Mouse (Mus musculus) forebrain, embryonic 16.5 days (tissue): ENCODE results near the gene Farsb. TPM values are rescaled to one million over a fixed set of nuclear protein-coding genes. Genes with fewer than 3 reads are reported as not detected.

Experiments
- ATAC-seq: fragments of 200-750 bp; cut with Nextera tagmentation; 2 replicates; pipeline ENCODE4 v1.8.0; 2017; ENCODE audit warnings: mild to moderate bottlenecking, moderate library complexity
- H3K27ac ChIP-seq: fragments of 300-500 bp; sonication (generic); 2 replicates; pipeline ENCODE4 v1.5.1; 2014; ENCODE audit warnings: low read length, control low read depth
- H3K27me3 ChIP-seq: fragments of 300-500 bp; sonication (generic); replicated peaks from 2 replicates; pipeline ENCODE4 v1.6.1; 2014; ENCODE audit warnings: low read length; ENCODE audit not compliant: control insufficient read depth, insufficient read depth
- H3K36me3 ChIP-seq: fragments of 300-500 bp; sonication (generic); 2 replicates; pipeline ENCODE4 v1.6.1; 2014; ENCODE audit not compliant: control insufficient read depth, insufficient read depth
- H3K4me1 ChIP-seq: fragments of 300-500 bp; sonication (generic); replicated peaks from 2 replicates; pipeline ENCODE4 v1.6.1; 2014; ENCODE audit warnings: low read length; ENCODE audit not compliant: control insufficient read depth, insufficient read depth
- H3K4me2 ChIP-seq: fragments of 300-500 bp; sonication (generic); 2 replicates; pipeline ENCODE4 v1.6.1; 2014; ENCODE audit warnings: mild to moderate bottlenecking, low read length, control low read depth
- H3K4me3 ChIP-seq: fragments of 300-500 bp; sonication (generic); replicated peaks from 2 replicates; pipeline ENCODE4 v1.5.1; 2014; ENCODE audit warnings: mild to moderate bottlenecking, low read length, control low read depth
- H3K9ac ChIP-seq: fragments of 300-500 bp; sonication (generic); replicated peaks from 2 replicates; pipeline ENCODE4 v1.6.1; 2014; ENCODE audit warnings: low read depth, low read length, control low read depth
- H3K9me3 ChIP-seq: fragments of 300-500 bp; sonication (generic); 2 replicates; pipeline ENCODE4 v1.6.1; 2016; ENCODE audit warnings: low read length; ENCODE audit not compliant: control insufficient read depth
- WGBS: fragments of 180-500 bp; shearing (Covaris S2); extraction: QIAGEN DNeasy Blood & Tissue Kit; methylation state at CpG from one replicate; pipeline ENCODE4 v1.1.7; 2014; 5-methylcytosine and 5-hydroxymethylcytosine counted together
- polyA plus RNA-seq: library from polyadenylated mRNA; unstranded; fragments of >200 nt; fragmentation: Nextera tagmentation; extraction: Ambion mirVana; gene quantifications from 2 replicates; pipeline ENCODE4 v1.2.1, GENCODE M21; 2015

Gene Farsb
- polyA plus RNA-seq, 1 experiment from 2014 or later = 168 TPM

DNA sequence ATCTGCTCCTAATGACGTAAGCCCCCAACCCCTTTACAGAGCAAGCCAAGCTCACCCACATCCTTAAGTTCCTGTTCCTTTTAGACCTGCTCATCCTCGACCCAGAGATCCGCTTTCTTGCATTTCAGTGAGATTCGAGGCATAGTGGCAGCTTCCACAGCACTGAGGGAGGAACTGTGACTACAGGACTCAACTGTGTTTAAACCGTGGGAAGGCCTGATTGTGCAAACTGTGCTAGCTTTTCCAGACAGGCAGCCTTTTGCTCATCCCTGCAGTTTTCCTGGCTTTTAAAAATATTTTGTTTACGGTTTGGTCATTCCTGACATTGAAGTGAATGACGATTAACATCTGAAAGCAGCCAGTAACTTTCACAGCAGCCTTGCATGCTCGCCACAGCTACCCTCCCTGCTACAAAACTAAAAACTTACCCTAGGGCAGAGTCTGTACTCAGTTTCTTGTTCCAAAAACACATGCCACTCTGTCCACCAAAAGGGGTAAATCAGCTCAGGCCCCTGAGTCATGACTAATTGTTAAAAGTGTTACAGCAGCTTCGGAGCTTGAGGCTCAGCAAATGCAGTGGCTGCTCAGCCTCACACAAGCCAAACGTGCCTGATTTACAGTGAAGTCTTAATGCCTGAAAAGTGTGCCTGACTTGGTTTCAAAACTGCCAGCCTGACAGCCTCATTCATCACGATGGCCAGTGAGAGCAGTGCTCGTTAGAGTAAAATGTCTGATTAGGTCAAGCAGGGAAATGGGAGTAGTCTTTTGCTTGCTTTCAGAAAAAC lies 37.4 kb downstream of the Farsb start:
- H3K9ac ChIP-seq = no peak overlapping the region
- H3K27me3 ChIP-seq = no peaks in the 10 kb centered on the region
- no peak overlapping the region for H3K27ac ChIP-seq
- H3K36me3 ChIP-seq = peaks cover 20% of the 10 kb centered on the region
- no peaks in the 10 kb centered on the region for H3K4me1 ChIP-seq
- no peak overlapping the region for H3K4me3 ChIP-seq
- peak; percentile 66 for ATAC-seq
- H3K4me2 ChIP-seq = no peak overlapping the region
- 49% methylated on average over 12 of the region's 12 CpGs for WGBS
- H3K9me3 ChIP-seq = no peaks in the 10 kb centered on the region

GRCm38 (mm10) chr1:78448091-78448490 lies 40.6 kb downstream of the Farsb start:
- peak; percentile 87 for ATAC-seq
- H3K9me3 ChIP-seq = no peaks in the 10 kb centered on the region
- H3K4me2 ChIP-seq = no peak overlapping the region
- WGBS = 18% methylated on average over 1 of the region's 1 CpGs
- no peak overlapping the region for H3K9ac ChIP-seq
- no peak overlapping the region for H3K27ac ChIP-seq
- H3K4me3 ChIP-seq = no peak overlapping the region
- H3K36me3 ChIP-seq = peaks cover 9% of the 10 kb centered on the region
- no peaks in the 10 kb centered on the region for H3K4me1 ChIP-seq
- H3K27me3 ChIP-seq = no peaks in the 10 kb centered on the region

DNA sequence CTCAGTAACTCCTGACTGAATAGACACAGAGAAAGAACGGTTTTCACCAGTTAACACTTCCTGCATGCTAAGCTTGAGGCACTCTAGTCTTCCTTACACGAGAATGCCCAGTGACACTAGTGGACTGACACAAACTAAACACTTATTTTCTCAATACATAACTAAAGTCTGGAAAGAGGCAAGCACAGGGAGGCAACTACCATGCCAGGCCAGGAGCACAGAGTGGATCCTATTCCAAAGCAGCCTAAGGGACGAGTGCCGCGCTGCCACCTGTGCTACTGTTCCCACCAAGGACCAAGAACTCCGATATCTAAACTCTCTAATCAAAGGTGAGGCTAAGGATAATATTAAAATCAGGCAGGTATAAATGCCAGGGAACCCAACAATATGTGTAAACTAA lies 42.0 kb downstream of the Farsb start:
- Histone ChIP-seq H3K4me3 (no peak overlapping the region), H3K4me1 (no peaks in the 10 kb centered on the region), H3K9me3 (no peaks in the 10 kb centered on the region), H3K9ac (no peak overlapping the region), H3K27me3 (no peaks in the 10 kb centered on the region), H3K4me2 (no peak overlapping the region), H3K36me3 (peaks cover 14% of the 10 kb centered on the region), H3K27ac (no peak overlapping the region)
- WGBS = 92% methylated on average over 6 of the region's 6 CpGs
- no peak for ATAC-seq

GRCm38 (mm10) chr1:78446232-78446631 lies 42.5 kb downstream of the Farsb start:
- H3K36me3 ChIP-seq = peaks cover 17% of the 10 kb centered on the region
- 91% methylated on average over 8 of the region's 8 CpGs for WGBS
- H3K27me3 ChIP-seq = no peaks in the 10 kb centered on the region
- H3K9ac ChIP-seq = no peak overlapping the region
- H3K4me1 ChIP-seq = no peaks in the 10 kb centered on the region
- no peak for ATAC-seq
- H3K4me3 ChIP-seq = no peak overlapping the region
- H3K27ac ChIP-seq = no peak overlapping the region
- no peak overlapping the region for H3K4me2 ChIP-seq
- no peaks in the 10 kb centered on the region for H3K9me3 ChIP-seq

GRCm38 (mm10) chr1:78443056-78443455 lies 45.6 kb downstream of the Farsb start:
- Histone ChIP-seq H3K4me3 (no peak overlapping the region), H3K27ac (no peak overlapping the region), H3K36me3 (peaks cover 11% of the 10 kb centered on the region), H3K4me1 (no peaks in the 10 kb centered on the region), H3K9ac (no peak overlapping the region), H3K4me2 (no peak overlapping the region), H3K9me3 (no peaks in the 10 kb centered on the region), H3K27me3 (no peaks in the 10 kb centered on the region)
- WGBS = 91% methylated on average over 7 of the region's 7 CpGs
- no peak for ATAC-seq

DNA sequence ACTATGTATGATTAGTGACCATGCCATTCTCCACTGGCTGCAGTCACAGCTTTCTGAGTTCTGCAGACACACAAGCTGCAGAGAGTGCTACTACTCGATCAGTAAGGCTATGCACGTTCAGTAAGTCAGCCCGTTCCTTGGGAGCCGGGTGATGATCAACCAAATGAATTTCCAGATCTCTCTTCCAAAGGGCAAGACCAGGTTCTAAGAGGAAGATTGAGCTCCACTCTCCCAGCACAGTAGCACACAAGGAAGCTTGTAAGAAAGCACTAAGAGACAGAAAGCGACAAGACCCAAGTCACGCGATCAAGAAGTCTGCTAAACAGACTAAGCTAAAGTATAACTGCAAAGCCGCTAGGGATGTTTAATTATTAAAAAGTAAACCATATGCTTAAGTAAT lies 48.0 kb downstream of the Farsb start:
- no peak for ATAC-seq
- H3K27me3 ChIP-seq = no peaks in the 10 kb centered on the region
- peaks cover 9% of the 10 kb centered on the region for H3K36me3 ChIP-seq
- 91% methylated on average over 8 of the region's 8 CpGs for WGBS
- H3K4me2 ChIP-seq = no peak overlapping the region
- H3K27ac ChIP-seq = no peak overlapping the region
- H3K9ac ChIP-seq = no peak overlapping the region
- H3K4me1 ChIP-seq = no peaks in the 10 kb centered on the region
- no peaks in the 10 kb centered on the region for H3K9me3 ChIP-seq
- no peak overlapping the region for H3K4me3 ChIP-seq

DNA sequence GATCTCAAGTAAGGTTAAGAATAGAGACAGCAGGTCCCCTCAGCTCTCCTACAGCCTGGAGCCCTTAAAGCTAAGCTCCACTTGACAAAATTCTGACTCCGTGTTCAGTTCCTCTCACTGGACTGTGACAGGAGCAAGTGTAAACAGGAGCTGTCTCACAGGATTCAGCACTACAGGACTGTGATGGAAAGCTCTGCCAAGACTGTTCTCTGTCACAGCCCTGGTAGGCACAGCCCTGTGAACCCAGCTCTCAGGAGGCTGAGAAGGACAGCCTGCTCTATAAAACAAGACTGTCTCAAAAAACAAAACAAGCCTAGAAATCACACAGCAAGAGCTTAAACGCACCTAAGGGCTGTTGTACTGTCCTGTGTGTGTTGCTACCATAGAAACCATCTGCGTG lies 51.5 kb downstream of the Farsb start:
- Histone ChIP-seq H3K27ac (no peak overlapping the region), H3K27me3 (no peaks in the 10 kb centered on the region), H3K9me3 (no peaks in the 10 kb centered on the region), H3K4me2 (no peak overlapping the region), H3K4me1 (no peaks in the 10 kb centered on the region), H3K4me3 (no peak overlapping the region), H3K36me3 (peaks cover 5% of the 10 kb centered on the region), H3K9ac (no peak overlapping the region)
- 86% methylated on average over 3 of the region's 3 CpGs for WGBS
- no peak for ATAC-seq

DNA sequence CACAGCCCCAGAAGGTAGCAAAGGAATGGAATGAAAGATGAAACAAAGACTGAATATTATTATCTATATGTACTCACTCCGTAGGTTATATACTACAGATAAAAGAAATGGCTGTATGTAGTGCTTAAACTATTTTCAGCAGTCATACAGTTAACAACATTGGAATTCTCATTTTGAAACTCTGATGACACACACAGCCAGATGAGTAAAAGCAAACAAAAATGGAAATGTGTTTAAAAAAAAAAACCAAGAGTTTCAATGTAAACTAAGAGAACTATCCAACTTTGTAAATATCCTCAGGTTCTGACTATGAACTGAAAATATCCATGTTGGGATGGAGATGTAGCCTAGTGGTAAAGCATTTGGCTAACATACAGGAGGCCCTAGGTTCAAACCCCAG lies 52.3 kb downstream of the Farsb start:
- 95% methylated on average over 1 of the region's 1 CpGs for WGBS
- Histone ChIP-seq H3K4me1 (no peaks in the 10 kb centered on the region), H3K27me3 (no peaks in the 10 kb centered on the region), H3K9ac (no peak overlapping the region), H3K36me3 (peaks cover 1% of the 10 kb centered on the region; the same call in 1 of the 2 replicates), H3K4me3 (no peak overlapping the region), H3K27ac (no peak overlapping the region), H3K9me3 (no peaks in the 10 kb centered on the region), H3K4me2 (no peak overlapping the region)
- ATAC-seq = no peak

GRCm38 (mm10) chr1:78435967-78436366 lies 52.7 kb downstream of the Farsb start:
- Histone ChIP-seq H3K4me3 (no peak overlapping the region), H3K27me3 (no peaks in the 10 kb centered on the region), H3K4me2 (no peak overlapping the region), H3K9me3 (no peaks in the 10 kb centered on the region), H3K36me3 (no peaks in the 10 kb centered on the region; the same call in 1 of the 2 replicates), H3K4me1 (no peaks in the 10 kb centered on the region), H3K9ac (no peak overlapping the region), H3K27ac (no peak overlapping the region)
- ATAC-seq = no peak
- WGBS = 66% methylated on average over 2 of the region's 2 CpGs
